ENCODE assay signal across 21 mouse cellular contexts in the genomic region with DNA sequence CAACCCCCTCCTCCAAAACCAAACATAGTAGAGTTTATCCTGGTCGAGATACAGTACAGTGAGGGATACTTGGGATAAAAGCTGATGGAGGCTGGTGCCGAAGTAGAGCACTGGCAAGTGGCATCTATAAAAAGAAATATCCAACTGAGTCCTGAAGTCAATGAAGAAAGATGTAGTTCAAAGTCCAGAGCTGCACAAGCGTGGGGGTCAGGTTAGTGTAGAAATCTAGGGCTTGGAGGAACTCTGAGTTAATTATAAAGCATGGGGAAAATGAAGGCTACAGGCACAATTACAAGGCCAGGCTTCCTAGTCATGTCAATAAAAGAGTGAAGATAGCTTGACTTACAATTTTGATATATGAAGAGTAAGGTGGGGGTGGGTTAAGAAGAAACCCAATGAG. TPM values are rescaled to one million over a fixed set of nuclear protein-coding genes. Genes with fewer than 3 reads are reported as not detected.
"Had no signal": no experiment of that assay in that cellular context is flagged by ENCODE, and none has a peak within 500 bp of the region (broad histone marks: within the 10 kb centered on the region; RNA-seq: fewer than 3 reads in every experiment).

No protein-coding gene starts in this region.

- H3K4me3 ChIP-seq: midbrain, embryonic 10.5 days; midbrain, embryonic 12.5 days; myocyte; neural tube, embryonic 13.5 days; neural tube, embryonic 15.5 days had no signal

- H3K27me3 ChIP-seq: midbrain, embryonic 12.5 days; neural tube, embryonic 13.5 days; neural tube, embryonic 15.5 days had no signal

- H3K4me1 ChIP-seq: midbrain, embryonic 10.5 days; neural tube, embryonic 13.5 days; neural tube, embryonic 15.5 days had no signal

- H3K9me3 ChIP-seq: midbrain, embryonic 10.5 days; midbrain, embryonic 12.5 days; neural tube, embryonic 13.5 days; neural tube, embryonic 15.5 days had no signal

- DNase-seq: lung, embryonic 14.5 days; lung, postnatal 10 days; lung, postnatal 4 days; midbrain, embryonic 14.5 days; retina, postnatal 1 day; right cerebral cortex, adult 18-20 months; right cerebral cortex, postnatal 25 days; right cerebral cortex, postnatal 4 days; spleen, adult 18-20 months had no signal

- H3K4me2 ChIP-seq: lung, embryonic 14.5 days; midbrain, embryonic 12.5 days; neural tube, embryonic 13.5 days; neural tube, embryonic 15.5 days had no signal

- H3K9ac ChIP-seq: lung, embryonic 14.5 days; midbrain, embryonic 12.5 days; neural tube, embryonic 13.5 days; neural tube, embryonic 15.5 days had no signal

- H3K27ac ChIP-seq: midbrain, embryonic 10.5 days; midbrain, embryonic 12.5 days; neural tube, embryonic 13.5 days; neural tube, embryonic 15.5 days had no signal

- ATAC-seq: midbrain, embryonic 16.5 days had no signal

RNA-seq across cellular contexts. Expression of gene A030005L19Rik, which starts 11.9 kb away (rescaled TPM):
- polyA plus RNA-seq: lung, embryonic 14.5 days; lung, embryonic 16.5 days; midbrain, embryonic 12.5 days; midbrain, embryonic 16.5 days; myocyte; neural tube, embryonic 11.5 days; stomach, embryonic 14.5 days had no signal

RNA-seq across cellular contexts. Expression of gene A030014E15Rik, which starts 23.5 kb away (rescaled TPM):
- polyA plus RNA-seq: lung, embryonic 14.5 days; lung, embryonic 16.5 days; midbrain, embryonic 10.5 days; midbrain, embryonic 12.5 days; midbrain, embryonic 14.5 days; midbrain, embryonic 16.5 days; myocyte; neural tube, embryonic 11.5 days; neural tube, embryonic 13.5 days; neural tube, embryonic 15.5 days; small intestine, adult 2 months; stomach, embryonic 14.5 days; stomach, embryonic 16.5 days; thymus, postnatal 0 days had no signal

RNA-seq across cellular contexts. Expression of gene Gm6217, which starts 30.0 kb away (rescaled TPM):
- polyA plus RNA-seq: lung, embryonic 14.5 days; lung, embryonic 16.5 days; midbrain, embryonic 10.5 days; midbrain, embryonic 12.5 days; midbrain, embryonic 14.5 days; midbrain, embryonic 16.5 days; myocyte; neural tube, embryonic 11.5 days; neural tube, embryonic 13.5 days; neural tube, embryonic 15.5 days; small intestine, adult 2 months; stomach, embryonic 14.5 days; stomach, embryonic 16.5 days; thymus, postnatal 0 days had no signal

RNA-seq across cellular contexts. Expression of gene A030003K21Rik, which starts 42.0 kb away (rescaled TPM):
- polyA plus RNA-seq: lung, embryonic 14.5 days; lung, embryonic 16.5 days; midbrain, embryonic 10.5 days; midbrain, embryonic 12.5 days; midbrain, embryonic 14.5 days; midbrain, embryonic 16.5 days; myocyte; neural tube, embryonic 11.5 days; neural tube, embryonic 13.5 days; neural tube, embryonic 15.5 days; small intestine, adult 2 months; stomach, embryonic 14.5 days; stomach, embryonic 16.5 days; thymus, postnatal 0 days had no signal

RNA-seq across cellular contexts. Expression of gene Gm7544, which starts 54.6 kb away (rescaled TPM):
- polyA plus RNA-seq: lung, embryonic 14.5 days; lung, embryonic 16.5 days; midbrain, embryonic 10.5 days; midbrain, embryonic 12.5 days; midbrain, embryonic 14.5 days; midbrain, embryonic 16.5 days; myocyte; neural tube, embryonic 11.5 days; neural tube, embryonic 13.5 days; neural tube, embryonic 15.5 days; small intestine, adult 2 months; stomach, embryonic 14.5 days; stomach, embryonic 16.5 days; thymus, postnatal 0 days had no signal
